Mouse (Mus musculus): ENCODE measurements around the gene Chd6. TPM values are rescaled to one million over a fixed set of nuclear protein-coding genes. Genes with fewer than 3 reads are reported as not detected.

The Chd6 gene
- polyA plus RNA-seq, 1 experiment from 2014 or later = 22.4 TPM

DNA sequence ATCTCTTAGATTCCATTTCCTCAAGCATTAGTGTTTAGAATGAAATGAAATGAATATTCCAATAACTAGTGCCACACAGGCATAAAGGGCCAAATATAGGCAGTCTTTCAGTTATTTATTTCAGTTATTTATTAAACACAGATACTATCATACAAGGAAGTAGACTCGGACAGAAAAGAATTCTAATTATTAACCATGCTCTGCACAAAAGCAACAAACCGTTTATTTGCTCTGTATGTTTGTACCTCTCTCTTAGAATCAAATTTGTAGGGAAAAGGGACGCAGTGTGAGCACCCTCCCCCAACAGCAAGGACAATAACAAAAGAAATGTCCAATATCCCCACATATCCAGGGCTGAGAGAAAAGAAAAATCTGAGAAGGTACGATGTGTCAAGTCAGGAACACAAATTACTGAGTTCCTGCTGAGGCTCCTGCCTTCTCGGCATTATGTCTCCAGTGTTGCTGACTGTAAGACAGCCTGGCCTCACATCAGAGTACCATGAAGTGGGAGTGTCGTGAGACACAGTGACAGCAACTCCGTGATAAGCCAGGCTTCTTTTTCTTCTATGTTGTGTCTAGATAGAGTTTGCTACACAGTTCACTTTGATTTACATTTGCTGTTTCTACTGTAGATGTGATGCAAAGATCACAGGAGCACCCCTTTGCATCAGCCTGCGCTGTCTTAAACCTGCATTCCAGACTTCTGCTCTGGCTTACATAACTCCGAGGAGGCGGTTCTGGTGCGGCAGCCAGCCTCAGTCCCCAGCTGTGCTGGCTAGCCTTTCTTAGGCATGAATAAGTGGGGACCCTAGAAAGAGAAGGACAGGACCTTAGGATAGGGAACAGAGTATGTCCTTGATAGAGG is 30.0 kb upstream of the Chd6 start:
- ATAC-seq (replicated peaks; ENCODE audit: low FRiP score, low read depth) (0 out of 2 replicates have a peak, but pooled peaks have one; percentile 57), DNase-seq (ENCODE audit: low spot score) (peak; percentile 18)
- 40% methylated on average over 11 of the region's 11 CpGs for WGBS
- Histone ChIP-seq H3K4me2 (ENCODE audit: low read length) (no peak overlapping the region), H3K9me3 (replicated peaks; ENCODE audit: low read length) (no peaks in the 10 kb centered on the region), H3K4me1 (replicated peaks; ENCODE audit: insufficient read depth, low read length) (no peaks in the 10 kb centered on the region), H3K27me3 (ENCODE audit: insufficient read depth, low read length) (no peaks in the 10 kb centered on the region), H3K9ac (ENCODE audit: low read depth, low read length) (no peak overlapping the region), H3K36me3 (ENCODE audit: insufficient read depth, low read length) (no peaks in the 10 kb centered on the region), H3K27ac (peak overlapping the region; percentile 62), H3K4me3 (replicated peaks; ENCODE audit: low read depth, low read length) (no peak overlapping the region)
- no peak for TF ChIP-seq CTCF (IDR thresholded peaks at IDR 0.05; ENCODE audit: low read depth)

DNA sequence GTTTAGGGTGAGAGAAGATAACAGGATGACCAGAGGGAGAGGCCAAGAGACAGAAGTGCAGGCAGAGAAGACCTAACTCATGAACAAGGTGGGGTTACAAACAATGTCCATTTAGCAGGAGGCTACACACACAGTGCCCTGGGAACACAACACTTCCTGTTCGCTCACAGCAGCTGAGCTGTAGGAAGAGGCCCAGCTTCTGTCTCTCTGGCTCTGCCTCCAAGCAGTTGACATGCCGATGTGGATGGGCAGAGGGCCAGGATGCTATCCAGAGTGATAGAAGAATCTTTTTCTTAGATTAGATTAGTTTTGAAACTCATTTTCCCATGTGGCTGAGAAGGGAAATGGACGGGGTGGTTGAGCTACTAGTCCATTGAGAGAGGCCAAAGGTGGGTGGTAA is 28.1 kb upstream of the Chd6 start:
- Histone ChIP-seq H3K27me3 (ENCODE audit: insufficient read depth, low read length) (no peaks in the 10 kb centered on the region), H3K9ac (ENCODE audit: low read depth, low read length) (no peak overlapping the region), H3K4me3 (replicated peaks; ENCODE audit: low read depth, low read length) (no peak overlapping the region), H3K9me3 (replicated peaks; ENCODE audit: low read length) (no peaks in the 10 kb centered on the region), H3K4me2 (ENCODE audit: low read length) (no peak overlapping the region), H3K27ac (no peak overlapping the region), H3K36me3 (ENCODE audit: insufficient read depth, low read length) (no peaks in the 10 kb centered on the region), H3K4me1 (replicated peaks; ENCODE audit: insufficient read depth, low read length) (no peaks in the 10 kb centered on the region)
- DNase-seq (ENCODE audit: low spot score) (no peak), ATAC-seq (replicated peaks; ENCODE audit: low FRiP score, low read depth) (no peak)
- TF ChIP-seq CTCF (IDR thresholded peaks at IDR 0.05; ENCODE audit: low read depth) = no peak
- 48% methylated on average over 3 of the region's 3 CpGs for WGBS

DNA sequence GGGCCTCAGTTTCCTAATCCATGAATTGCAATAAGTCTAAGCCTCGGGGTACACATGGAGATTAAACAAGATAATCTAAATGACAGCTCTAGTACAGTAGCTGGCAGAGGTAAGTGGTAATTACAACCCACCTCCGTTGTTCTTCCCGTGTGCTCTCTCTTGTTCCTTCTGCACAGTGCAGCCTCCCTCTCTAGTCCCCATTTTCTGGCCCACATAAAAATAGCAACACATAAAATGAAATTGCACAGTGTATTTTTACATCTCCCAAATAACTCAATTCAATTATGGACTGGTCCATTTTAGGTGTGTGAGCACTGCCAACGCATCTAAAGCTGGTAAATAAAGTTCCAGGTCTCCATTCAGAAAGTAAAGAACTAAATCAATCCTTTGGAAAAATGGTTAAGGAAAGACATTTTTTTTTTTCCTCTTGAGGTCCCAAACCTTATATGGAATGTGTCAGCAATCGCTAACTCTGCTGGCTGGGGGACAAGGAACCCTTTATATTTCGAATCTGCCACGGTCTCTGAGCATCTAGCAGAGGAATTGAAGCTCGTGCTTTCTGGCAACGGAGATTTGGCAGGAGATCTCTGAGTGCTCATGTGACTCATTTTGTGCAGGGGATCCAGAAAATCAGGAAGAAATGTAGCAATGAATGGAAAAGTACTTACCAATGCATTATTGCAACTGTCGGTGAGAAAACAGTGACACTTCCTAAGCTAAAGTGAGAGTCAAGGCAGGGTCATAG is 19.7 kb upstream of the Chd6 start:
- DNase-seq (ENCODE audit: low spot score) (peak; percentile 12), ATAC-seq (replicated peaks; ENCODE audit: low FRiP score, low read depth) (no peak)
- Histone ChIP-seq H3K27ac (no peak overlapping the region), H3K9me3 (replicated peaks; ENCODE audit: low read length) (no peaks in the 10 kb centered on the region), H3K36me3 (ENCODE audit: insufficient read depth, low read length) (no peaks in the 10 kb centered on the region), H3K4me1 (replicated peaks; ENCODE audit: insufficient read depth, low read length) (no peaks in the 10 kb centered on the region), H3K9ac (ENCODE audit: low read depth, low read length) (no peak overlapping the region), H3K27me3 (ENCODE audit: insufficient read depth, low read length) (no peaks in the 10 kb centered on the region), H3K4me2 (ENCODE audit: low read length) (no peak overlapping the region), H3K4me3 (replicated peaks; ENCODE audit: low read depth, low read length) (no peak overlapping the region)
- WGBS = 57% methylated on average over 10 of the region's 10 CpGs
- no peak for TF ChIP-seq CTCF (IDR thresholded peaks at IDR 0.05; ENCODE audit: low read depth)

DNA sequence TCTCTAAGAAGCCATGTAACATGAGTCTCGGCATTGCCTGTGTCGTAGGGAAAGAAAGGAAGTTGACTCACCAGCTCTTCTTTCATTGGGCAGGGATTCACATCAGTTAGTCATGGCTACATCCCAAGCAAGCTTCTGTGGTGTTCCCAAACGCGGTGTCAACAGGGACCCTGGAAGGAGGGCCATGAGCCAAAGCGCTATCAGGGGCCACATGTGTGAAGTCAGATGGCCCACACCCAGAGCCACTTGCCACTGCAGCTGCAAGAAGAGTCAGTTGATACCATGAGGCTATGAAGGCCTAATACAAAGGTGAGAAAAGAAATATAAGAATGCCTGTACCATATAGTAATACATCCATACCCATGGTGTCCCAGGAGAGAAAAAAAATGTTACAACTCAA is 3.1 kb upstream of the Chd6 start:
- Histone ChIP-seq H3K27ac (no peak overlapping the region), H3K27me3 (ENCODE audit: insufficient read depth, low read length) (no peaks in the 10 kb centered on the region), H3K9ac (ENCODE audit: low read depth, low read length) (no peak overlapping the region), H3K36me3 (ENCODE audit: insufficient read depth, low read length) (no peaks in the 10 kb centered on the region), H3K4me2 (ENCODE audit: low read length) (no peak overlapping the region), H3K9me3 (replicated peaks; ENCODE audit: low read length) (no peaks in the 10 kb centered on the region), H3K4me1 (replicated peaks; ENCODE audit: insufficient read depth, low read length) (peaks cover 7% of the 10 kb centered on the region), H3K4me3 (replicated peaks; ENCODE audit: low read depth, low read length) (no peak overlapping the region)
- DNase-seq (ENCODE audit: low spot score) = no peak
- 84% methylated on average over 5 of the region's 5 CpGs for WGBS
- no peak for TF ChIP-seq CTCF (IDR thresholded peaks at IDR 0.05; ENCODE audit: low read depth)
- no peak for ATAC-seq (replicated peaks; ENCODE audit: low FRiP score, low read depth)

- Histone ChIP-seq H3K4me1 (replicated peaks; ENCODE audit: insufficient read depth, low read length) (peaks cover 9% of the 10 kb centered on the region), H3K27ac (0 out of 2 replicates have a peak overlapping the region, but pooled peaks have one; percentile 51), H3K9ac (ENCODE audit: low read depth, low read length) (peak overlapping the region; percentile 65), H3K27me3 (ENCODE audit: insufficient read depth, low read length) (no peaks in the 10 kb centered on the region), H3K4me2 (ENCODE audit: low read length) (peak overlapping the region; percentile 82), H3K9me3 (replicated peaks; ENCODE audit: low read length) (no peaks in the 10 kb centered on the region), H3K4me3 (replicated peaks; ENCODE audit: low read depth, low read length) (peak overlapping the region; percentile 100), H3K36me3 (ENCODE audit: insufficient read depth, low read length) (no peaks in the 10 kb centered on the region)
- DNase-seq (ENCODE audit: low spot score) = peak; percentile 51
- ATAC-seq (replicated peaks; ENCODE audit: low FRiP score, low read depth) = peak; percentile 23
- WGBS = 0% methylated on average over 26 of the region's 26 CpGs
- peak; percentile 31; the same call in 1 of the 2 replicates for TF ChIP-seq CTCF (IDR thresholded peaks at IDR 0.05; ENCODE audit: low read depth)
Observed at GRCm38 (mm10) chr2:161109398-161109821, 535 bp upstream of the Chd6 start.

All from kidney, postnatal 0 days (tissue).